Mouse (Mus musculus) thymus, postnatal 10 days (tissue): Measurements from ENCODE around the gene Msl2.

ENCODE experiments used
- DNase-seq, 2 experiments: peaks; one replicate each; pipeline ENCODE4 v3.0.0; 2021; ENCODE audit warnings: low spot score in 2 of 2

Gene Msl2

DNA sequence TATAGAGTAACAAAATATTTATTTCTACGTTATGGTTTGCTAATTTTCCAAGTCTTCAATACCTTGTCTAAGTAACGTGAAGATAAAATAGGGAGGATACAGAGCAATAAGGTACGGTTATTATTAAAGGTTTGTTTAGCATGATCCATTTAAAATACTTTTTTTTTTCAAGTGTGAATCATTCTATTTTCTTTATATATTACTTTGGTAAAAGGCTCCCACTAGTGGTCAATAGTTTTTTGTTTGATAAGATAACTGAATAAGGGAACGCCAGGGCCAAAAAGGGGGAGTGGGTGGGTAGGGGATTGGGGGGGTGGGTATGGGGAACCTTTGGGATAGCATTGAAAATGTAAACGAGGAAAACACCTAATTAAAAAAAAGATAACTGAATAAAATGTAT, 79.0 kb downstream of the Msl2 start:
- DNase-seq: no peak
